Mouse (Mus musculus) thymus, postnatal 4 days (tissue): ENCODE results near the gene Adamts2.

ENCODE experiments used
- DNase-seq: peaks from one replicate; pipeline ENCODE4 v3.0.0; 2021

Gene Adamts2

GRCm38 (mm10) chr11:50850989-50851601, 249.2 kb downstream of the Adamts2 start:
- DNase-seq, result peak; percentile 67
